Mouse (Mus musculus) regulatory T cell (primary cell): ENCODE measurements around the gene Arhgdib.

Experiments used
- in situ Hi-C: fragments of 300-600 bp; cut with MboI, MseI; formaldehyde crosslinking; loops from one replicate; pipeline ENCODE4 v1.15.1; 2025; ENCODE audit warnings: high pct_unique_total_duplicates

Gene Arhgdib

DNA sequence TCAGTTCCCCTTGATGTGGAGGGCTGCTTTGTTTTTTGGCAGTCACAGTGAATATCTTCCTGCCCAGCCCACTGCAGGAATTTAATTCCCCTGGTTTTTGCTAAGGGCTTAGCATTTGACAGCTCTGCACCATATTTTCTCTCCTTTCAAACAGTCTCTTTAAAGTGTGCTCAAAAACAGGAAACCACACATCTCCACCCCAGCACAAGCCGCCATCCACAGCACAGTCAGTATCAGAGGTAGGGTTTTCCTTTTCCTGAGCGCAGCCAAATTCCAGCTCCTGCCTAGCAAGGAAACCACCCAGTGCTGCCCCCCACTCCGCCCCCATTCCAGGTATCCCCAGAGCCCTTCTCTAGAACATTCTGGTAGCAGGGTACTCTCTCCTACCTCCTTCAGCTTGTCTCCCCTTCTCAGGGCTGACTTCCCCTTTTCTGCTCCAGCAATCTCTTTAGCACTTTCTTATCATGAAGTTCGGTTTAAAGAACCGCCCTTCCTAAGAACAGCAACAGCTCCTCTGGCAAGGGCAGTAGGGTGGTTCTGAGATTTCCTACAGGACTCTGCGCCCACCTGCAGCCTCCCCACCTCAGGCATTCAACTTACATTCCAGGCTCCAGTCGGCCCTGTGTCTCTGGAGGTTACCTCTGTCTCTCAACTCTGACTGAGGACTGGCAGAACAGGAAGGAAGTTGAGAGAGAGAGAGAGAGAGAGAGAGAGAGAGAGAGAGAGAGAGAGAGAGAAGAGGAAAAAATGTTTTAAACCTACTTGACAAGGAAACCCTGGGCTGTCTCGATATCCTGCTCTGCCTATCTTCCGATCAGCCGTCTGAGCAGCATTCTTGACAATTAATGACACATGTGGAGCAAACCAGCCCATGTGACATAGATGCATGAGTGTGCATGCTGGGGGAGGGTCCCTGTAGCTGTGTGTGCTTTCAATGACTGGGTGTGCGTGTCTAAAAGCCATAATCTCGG is at the start of gene Arhgdib:
Arhgdib (minus strand) TSS at position 849 of the 971 bp plus-strand sequence.
- in situ Hi-C loops: no loop called here

DNA sequence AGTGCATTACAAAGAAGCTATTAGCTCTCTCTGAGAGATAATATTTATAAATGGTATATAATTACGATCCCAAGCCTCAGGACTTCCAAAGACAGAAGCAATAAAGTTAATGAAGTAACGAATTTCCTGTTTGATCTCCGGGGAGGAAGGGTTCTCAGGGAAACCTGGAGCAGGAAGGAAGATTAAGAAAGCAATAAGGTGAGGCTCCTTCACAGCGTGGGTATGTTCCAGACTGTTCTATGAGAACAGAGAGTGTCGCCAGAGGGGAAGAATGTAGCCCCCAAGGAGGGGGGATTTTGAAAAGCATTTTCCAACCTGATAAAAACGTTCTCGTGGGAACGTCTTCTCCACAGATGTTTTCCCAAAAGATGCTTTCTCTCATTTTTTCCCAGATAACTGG is 48.9 kb upstream of the Arhgdib start:
- in situ Hi-C loops: loop anchor here (25.0 kb wide), 1 partner anchor 353 kb away; no protein-coding TSS in a partner anchor

GRCm38 (mm10) chr6:136989824-136990497 is 48.3 kb upstream of the Arhgdib start:
- in situ Hi-C loops: loop anchor here (25.0 kb wide), 1 partner anchor 353 kb away; no protein-coding TSS in a partner anchor

GRCm38 (mm10) chr6:136988536-136989060 is 46.9 kb upstream of the Arhgdib start:
- in situ Hi-C loops: loop anchor here (25.0 kb wide), 1 partner anchor 351 kb away; no protein-coding TSS in a partner anchor

DNA sequence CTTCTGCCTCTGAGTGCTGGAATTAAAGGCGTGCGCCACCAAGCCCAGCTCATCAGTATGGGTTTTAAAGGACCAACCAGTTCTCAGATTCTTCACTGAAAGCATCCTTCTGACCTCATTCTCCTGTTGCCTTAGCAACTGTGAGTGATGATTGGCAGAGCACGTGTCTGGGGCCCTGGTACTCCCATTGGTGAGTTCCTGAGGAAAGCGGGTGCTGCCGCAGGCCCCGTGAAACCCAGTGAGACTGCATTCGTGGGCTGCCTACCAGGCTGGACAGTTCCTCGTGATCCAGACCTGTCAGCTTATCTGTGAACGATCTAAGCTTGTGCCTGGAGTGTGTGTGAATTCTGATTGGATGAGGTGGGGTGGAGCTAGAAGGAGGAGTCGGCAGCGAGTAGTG is 45.0 kb upstream of the Arhgdib start:
- in situ Hi-C loops: loop anchor here (25.0 kb wide), 1 partner anchor 349 kb away; no protein-coding TSS in a partner anchor

DNA sequence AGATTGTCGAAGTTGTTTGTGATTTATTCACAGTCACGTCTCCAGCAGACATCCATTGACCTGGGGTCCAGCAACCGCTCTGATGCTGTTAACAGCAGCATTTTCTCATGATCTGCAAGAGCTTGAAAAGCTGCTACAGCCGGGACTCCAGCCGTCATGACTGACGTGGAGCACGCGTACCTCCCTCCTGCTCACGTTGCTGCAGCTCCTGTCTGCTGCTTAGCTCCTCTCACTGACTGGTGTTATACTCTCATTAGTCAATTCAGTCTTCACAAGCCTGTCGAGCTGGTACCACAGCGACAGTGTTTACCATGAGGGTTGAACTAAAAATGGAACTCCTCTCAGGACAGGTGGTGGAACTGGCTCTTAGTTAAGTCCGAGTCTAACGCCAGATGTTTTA is 44.3 kb upstream of the Arhgdib start:
- in situ Hi-C loops: loop anchor here (25.0 kb wide), 1 partner anchor 349 kb away; no protein-coding TSS in a partner anchor

DNA sequence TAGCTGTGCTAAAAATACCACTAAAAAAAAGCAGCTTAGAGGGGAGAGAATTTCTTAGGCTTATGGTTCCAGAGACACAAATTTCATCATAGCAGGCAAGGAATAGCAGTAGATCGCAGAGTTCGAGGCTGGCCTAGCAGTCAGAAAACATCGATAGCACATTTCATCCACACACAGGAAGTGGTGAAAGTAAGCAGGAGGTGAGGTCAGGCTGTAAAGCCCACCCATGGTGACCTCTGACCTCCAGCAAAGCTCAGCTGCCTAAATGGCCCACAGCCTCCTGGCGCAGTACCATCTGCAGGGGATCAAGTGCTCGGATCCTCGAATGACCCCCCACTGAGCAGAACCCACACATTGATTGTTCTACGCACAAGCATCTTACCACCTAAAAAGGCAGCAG is 41.5 kb upstream of the Arhgdib start:
- in situ Hi-C loops: loop anchor here (5.0 to 25.0 kb wide), 2 partner anchors 346 to 561 kb away; no protein-coding TSS in a partner anchor

DNA sequence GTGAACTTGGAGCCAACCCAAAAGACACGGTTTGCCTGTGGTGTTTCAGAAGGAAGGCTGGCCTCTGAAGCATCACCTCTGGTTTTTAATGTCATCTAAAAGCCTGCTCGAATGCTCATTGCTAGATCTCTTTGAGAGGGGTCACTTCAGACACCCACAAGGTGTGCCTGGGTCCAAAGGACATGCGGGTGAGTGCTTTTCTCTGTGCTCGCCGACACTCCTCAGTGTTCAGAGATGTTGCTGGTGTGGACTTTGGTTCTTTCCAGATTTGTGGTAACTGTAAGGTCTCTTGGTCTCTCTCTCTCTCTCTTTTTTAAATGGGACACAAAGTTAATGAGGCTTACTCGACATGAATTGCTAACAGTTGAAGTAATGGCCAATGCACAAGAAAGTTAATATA is 40.9 kb upstream of the Arhgdib start:
- in situ Hi-C loops: loop anchor here (5.0 to 25.0 kb wide), 2 partner anchors 345 to 560 kb away; no protein-coding TSS in a partner anchor

GRCm38 (mm10) chr6:136980331-136980746 is 38.6 kb upstream of the Arhgdib start:
- in situ Hi-C loops: loop anchor here (5.0 to 25.0 kb wide), 2 partner anchors 343 to 558 kb away; no protein-coding TSS in a partner anchor

- in situ Hi-C loops: loop anchor here (5.0 to 25.0 kb wide), 3 partner anchors 122 to 557 kb away; partner anchors contain the start of gene Art4
These were observed 37.8 kb upstream of the Arhgdib start for GRCm38 (mm10) chr6:136979274-136980082.

GRCm38 (mm10) chr6:136968877-136969276 is 27.2 kb upstream of the Arhgdib start:
- in situ Hi-C loops: loop anchor here (5.0 kb wide), 1 partner anchor 37 kb away; no protein-coding TSS in a partner anchor

DNA sequence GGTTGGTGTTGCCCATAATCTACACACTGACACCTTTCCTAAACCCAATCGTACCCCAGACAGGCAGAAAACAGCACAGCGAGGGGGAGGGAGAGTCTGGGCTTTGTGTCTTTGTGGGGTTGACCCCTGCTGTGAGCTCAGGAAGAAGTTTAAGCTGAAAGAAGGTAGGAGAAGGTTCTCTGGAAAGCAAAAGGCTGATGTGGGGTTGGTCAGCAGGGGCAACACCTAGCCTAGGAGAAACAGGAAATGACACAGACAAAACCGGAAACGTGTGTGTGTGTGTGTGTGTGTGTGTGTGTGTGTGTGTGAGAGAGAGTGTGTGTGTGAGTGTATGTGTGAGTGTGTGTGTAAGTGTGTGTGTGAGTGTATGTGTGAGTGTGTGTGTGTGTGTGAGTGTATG is 25.8 kb upstream of the Arhgdib start:
- in situ Hi-C loops: loop anchor here (5.0 kb wide), 1 partner anchor 35 kb away; no protein-coding TSS in a partner anchor

DNA sequence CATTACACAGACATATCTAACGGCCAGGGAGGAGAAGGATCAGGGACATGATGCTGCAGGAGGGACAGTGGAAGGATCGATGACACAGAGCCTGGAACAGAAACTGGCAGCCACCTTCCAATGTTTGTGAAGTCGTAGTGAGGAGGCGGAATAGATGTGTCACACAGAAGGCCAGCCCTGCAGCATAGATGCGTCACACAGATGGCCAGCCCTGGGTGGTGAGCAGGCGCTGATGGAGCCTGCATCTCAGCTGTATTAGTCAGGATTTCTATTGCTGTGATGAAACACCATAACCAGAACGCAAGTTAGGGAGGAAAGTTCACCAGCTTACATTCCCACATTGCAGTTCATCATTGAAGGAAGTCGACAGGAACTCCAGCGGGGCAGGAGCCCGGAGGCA is 24.2 kb upstream of the Arhgdib start:
- in situ Hi-C loops: loop anchor here (5.0 kb wide), 1 partner anchor 34 kb away; no protein-coding TSS in a partner anchor

- in situ Hi-C loops: loop anchor here (5.0 kb wide), 1 partner anchor 33 kb away; no protein-coding TSS in a partner anchor
These were observed 23.2 kb upstream of the Arhgdib start for GRCm38 (mm10) chr6:136964609-136965510.

DNA sequence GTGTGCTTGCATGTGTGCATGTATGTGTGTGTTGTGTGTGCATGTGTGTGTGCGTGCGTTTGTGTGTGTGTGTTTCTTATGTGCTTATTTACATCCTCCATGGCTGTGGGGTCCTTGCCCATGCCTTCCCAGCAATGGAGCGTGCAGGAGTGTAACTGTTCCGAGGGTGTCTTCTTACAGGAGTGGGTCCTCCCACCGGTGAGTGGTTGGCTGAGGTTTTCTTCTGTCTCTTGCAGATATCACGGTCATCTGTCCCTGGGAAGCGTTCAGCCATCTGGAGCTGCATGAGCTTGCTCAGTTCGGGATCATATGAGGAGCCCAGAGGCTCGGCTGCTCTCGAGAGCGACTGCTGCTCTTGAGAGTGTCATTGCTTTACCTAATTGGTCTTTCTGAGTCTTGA is 21.3 kb upstream of the Arhgdib start:
- in situ Hi-C loops: no loop called here

DNA sequence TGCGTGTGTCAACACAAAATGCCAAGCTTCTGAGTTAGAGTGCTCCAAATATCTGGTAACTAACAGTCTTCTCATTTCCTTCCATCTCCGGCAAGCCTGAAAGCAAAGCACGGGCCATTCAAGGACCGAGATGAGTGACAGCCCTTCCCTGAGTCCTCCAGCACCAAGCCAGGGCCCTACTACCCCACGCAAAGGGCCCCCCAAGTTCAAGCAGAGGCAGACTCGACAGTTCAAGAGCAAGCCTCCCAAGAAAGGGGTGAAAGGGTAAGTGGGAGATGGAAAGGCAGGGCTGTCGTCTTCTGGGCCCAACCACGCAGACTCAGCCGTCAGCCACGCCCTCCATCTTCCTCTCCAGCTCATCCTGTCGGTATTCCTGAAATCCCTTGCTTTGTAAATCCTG is 17.4 kb upstream of the Arhgdib start:
- in situ Hi-C loops: no loop called here

GRCm38 (mm10) chr6:136957062-136957461 is 15.4 kb upstream of the Arhgdib start:
- in situ Hi-C loops: no loop called here

GRCm38 (mm10) chr6:136955240-136955639 is 13.5 kb upstream of the Arhgdib start:
- in situ Hi-C loops: no loop called here

GRCm38 (mm10) chr6:136954715-136955114 is 13.0 kb upstream of the Arhgdib start:
- in situ Hi-C loops: no loop called here
